Mouse (Mus musculus) monocyte, adult 59 days (primary cell): ENCODE data around the gene Rab6a. TPM values are rescaled to one million over a fixed set of nuclear protein-coding genes. Genes with fewer than 3 reads are reported as not detected.

ENCODE experiments used
- total RNA-seq, 2 experiments: library from RNA; stranded (reverse); gene quantifications; one replicate each; pipeline ENCODE4 v1.2.4; 2023

The Rab6a gene
- total RNA-seq = 10 to 100 TPM; 47.9 to 58.9 TPM

DNA sequence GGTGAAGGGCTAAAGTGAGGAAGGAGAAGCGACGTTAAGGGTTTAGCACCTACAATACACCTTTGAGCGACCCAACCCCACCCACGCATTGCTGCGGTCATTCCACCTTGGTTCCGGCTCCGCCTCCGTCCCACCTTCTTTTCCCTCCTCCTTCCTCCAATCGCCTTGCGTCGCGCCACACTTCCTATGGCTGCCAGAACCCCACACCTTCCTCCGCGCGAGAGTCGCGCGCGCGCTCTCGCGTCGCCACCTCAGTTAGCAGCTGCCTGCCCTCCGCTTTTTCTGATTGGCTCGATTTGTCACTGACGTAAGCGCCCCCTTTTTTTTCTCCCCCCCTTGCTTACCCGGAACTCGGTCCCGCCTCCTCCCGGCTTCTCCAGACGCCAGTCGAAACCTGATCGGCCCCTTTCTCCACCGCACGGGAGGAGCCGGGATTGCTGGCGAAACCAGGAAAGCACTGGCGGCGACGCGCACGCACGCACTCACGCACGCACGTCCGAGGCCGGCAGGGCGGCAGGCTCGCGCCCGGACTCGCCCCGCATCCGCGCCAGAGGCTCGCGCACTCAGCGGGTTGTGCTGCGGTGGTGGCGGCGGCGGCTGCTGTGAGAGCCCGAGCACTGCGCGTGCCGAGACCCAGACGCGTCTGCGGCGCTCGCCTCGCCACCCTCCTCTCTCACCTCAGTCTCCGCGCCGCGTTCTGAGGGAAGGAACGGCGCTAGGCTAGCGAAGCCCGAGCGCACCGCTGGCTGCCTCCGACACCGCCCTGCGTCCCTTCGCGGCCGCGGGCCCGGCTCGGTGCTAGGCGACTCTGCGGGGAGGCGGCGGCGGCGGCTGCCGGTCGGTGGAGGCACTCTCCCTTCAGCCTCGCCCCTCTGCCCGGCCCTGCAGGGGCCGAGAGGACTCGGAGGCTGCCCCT lies at the start of gene Rab6a:
Rab6a (plus strand) TSS at position 197 of the 916 bp plus-strand sequence.

DNA sequence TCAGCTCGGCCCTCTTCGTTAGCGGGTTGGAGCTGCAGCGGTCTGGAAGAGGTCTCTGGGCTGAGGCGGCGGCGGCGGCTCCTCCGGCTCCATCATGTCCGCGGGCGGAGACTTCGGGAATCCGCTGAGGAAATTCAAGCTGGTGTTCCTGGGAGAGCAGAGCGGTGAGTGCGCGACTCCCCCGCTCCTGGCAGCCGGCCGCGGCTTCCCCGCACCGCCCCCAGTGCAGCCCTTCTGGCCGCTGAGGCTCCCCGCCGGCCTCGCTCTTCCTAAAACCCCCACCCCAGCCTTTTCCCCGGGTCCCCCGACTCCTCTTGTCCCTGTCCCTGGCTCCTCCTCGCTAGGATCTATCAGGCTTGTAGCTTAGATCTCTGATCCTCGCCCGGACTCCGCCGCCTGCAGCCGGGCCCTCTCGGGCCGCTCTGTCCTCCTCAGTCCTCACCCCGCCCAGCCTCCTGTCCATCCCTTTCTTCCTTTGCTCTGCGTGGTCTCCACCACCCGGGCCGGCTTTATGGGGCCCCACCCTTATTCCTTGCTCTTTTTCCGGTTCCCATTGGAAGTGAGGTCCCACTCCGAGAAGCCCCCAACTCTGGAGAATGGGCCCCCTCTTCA lies 1.0 kb downstream of the Rab6a start, which contains the start of gene Mrpl48:
Mrpl48 (minus strand) TSS at position 172 of the 612 bp plus-strand sequence.

DNA sequence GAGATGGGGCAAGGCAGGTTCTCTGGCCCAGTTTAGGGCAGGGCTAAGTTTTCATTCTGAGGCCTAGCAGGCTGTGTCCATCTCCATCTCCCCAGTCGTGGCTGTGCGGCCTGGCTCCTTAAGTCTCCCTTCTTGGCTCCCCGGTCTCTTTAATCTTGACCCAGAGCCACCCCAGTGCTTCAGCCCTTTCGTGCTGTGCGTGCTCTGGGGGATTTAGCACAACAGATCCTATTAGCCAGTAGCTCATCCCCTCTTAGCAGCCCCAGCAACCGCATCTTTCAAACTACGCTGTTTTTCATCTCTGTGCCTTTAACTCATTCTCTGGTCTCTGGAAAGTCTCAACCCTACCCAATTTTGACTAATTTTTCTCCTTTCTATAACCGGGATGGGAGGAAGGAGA lies 55.0 kb downstream of the Rab6a start, which contains the start of gene Plekhb1:
Plekhb1 (minus strand) TSS at position 184 of the 400 bp plus-strand sequence.

Other genes starting within 250 kb of the Rab6a start
- 10 to 100 TPM; 28.7 to 42.0 TPM for gene C2cd3, start 235.2 kb upstream of the Rab6a start, total RNA-seq
- gene Ppme1, start 235.1 kb upstream of the Rab6a start, total RNA-seq = 10 to 100 TPM; 26.9 to 30.9 TPM
- 1 to 10 TPM; 1.6 to 1.7 TPM for gene Ucp3, start 134.4 kb upstream of the Rab6a start, total RNA-seq
- gene Ucp2, start 114.1 kb upstream of the Rab6a start, total RNA-seq = 1,000 to 10,000 TPM; 2,063 to 2,242 TPM
- 1 to 10 TPM; 4.0 to 7.6 TPM for gene Dnajb13, start 92.5 kb upstream of the Rab6a start, total RNA-seq
- 10 to 100 TPM; 16.7 to 16.8 TPM for gene Coa4, start 70.3 kb upstream of the Rab6a start, total RNA-seq
- 10 to 100 TPM; 27.4 to 31.5 TPM for gene Mrpl48, start 891 bp downstream of the Rab6a start, total RNA-seq
- gene Plekhb1, start 55.0 kb downstream of the Rab6a start, total RNA-seq = not detected
- gene Fam168a, start 99.2 kb downstream of the Rab6a start, total RNA-seq = 100 to 1,000 TPM in 1 of 2 experiments, 10 to 100 TPM in 1; 94.2 to 127 TPM